Mouse (Mus musculus): ENCODE data around the gene Chl1.

DNA sequence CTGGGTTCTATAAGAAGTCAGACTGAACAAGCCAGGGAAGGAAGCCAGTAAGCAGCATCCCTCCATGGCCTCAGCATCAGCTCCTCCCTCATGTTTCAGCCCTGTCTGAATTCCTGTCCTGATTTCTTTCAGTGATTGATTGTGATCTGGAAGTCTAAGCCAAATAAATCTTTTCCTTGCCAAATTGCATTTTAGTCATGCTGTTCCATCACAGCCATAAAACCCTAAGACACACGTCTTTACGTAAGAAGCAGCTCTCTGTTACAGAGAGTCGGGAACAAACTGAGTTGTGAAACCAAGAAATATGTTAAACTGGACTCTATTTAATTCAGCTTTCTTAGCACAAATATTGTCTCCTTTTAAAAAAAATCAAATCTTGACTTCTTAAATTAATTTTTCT lies 102.2 kb downstream of the Chl1 start:
- no peak for TF ChIP-seq EP300 (IDR thresholded peaks at IDR 0.05; ENCODE audit: low read depth)
- no peak for TF ChIP-seq CTCF (IDR thresholded peaks at IDR 0.05; ENCODE audit: low read depth)
